Mouse (Mus musculus) forebrain, embryonic 16.5 days (tissue): ENCODE measurements around the gene Ddx58. TPM values are rescaled to one million over a fixed set of nuclear protein-coding genes. Genes with fewer than 3 reads are reported as not detected.

Experiments used
- ATAC-seq: fragments of 200-750 bp; cut with Nextera tagmentation; 2 replicates; pipeline ENCODE4 v1.8.0; 2017; ENCODE audit warnings: mild to moderate bottlenecking, moderate library complexity
- H3K27ac ChIP-seq: fragments of 300-500 bp; sonication (generic); 2 replicates; pipeline ENCODE4 v1.5.1; 2014; ENCODE audit warnings: low read length, control low read depth
- H3K27me3 ChIP-seq: fragments of 300-500 bp; sonication (generic); replicated peaks from 2 replicates; pipeline ENCODE4 v1.6.1; 2014; ENCODE audit warnings: low read length; ENCODE audit not compliant: control insufficient read depth, insufficient read depth
- H3K36me3 ChIP-seq: fragments of 300-500 bp; sonication (generic); 2 replicates; pipeline ENCODE4 v1.6.1; 2014; ENCODE audit not compliant: control insufficient read depth, insufficient read depth
- H3K4me1 ChIP-seq: fragments of 300-500 bp; sonication (generic); replicated peaks from 2 replicates; pipeline ENCODE4 v1.6.1; 2014; ENCODE audit warnings: low read length; ENCODE audit not compliant: control insufficient read depth, insufficient read depth
- H3K4me2 ChIP-seq: fragments of 300-500 bp; sonication (generic); 2 replicates; pipeline ENCODE4 v1.6.1; 2014; ENCODE audit warnings: mild to moderate bottlenecking, low read length, control low read depth
- H3K4me3 ChIP-seq: fragments of 300-500 bp; sonication (generic); replicated peaks from 2 replicates; pipeline ENCODE4 v1.5.1; 2014; ENCODE audit warnings: mild to moderate bottlenecking, low read length, control low read depth
- H3K9ac ChIP-seq: fragments of 300-500 bp; sonication (generic); replicated peaks from 2 replicates; pipeline ENCODE4 v1.6.1; 2014; ENCODE audit warnings: low read depth, low read length, control low read depth
- H3K9me3 ChIP-seq: fragments of 300-500 bp; sonication (generic); 2 replicates; pipeline ENCODE4 v1.6.1; 2016; ENCODE audit warnings: low read length; ENCODE audit not compliant: control insufficient read depth
- WGBS: fragments of 180-500 bp; shearing (Covaris S2); extraction: QIAGEN DNeasy Blood & Tissue Kit; methylation state at CpG from one replicate; pipeline ENCODE4 v1.1.7; 2014; 5-methylcytosine and 5-hydroxymethylcytosine counted together
- polyA plus RNA-seq: library from polyadenylated mRNA; unstranded; fragments of >200 nt; fragmentation: Nextera tagmentation; extraction: Ambion mirVana; gene quantifications from 2 replicates; pipeline ENCODE4 v1.2.1, GENCODE M21; 2015

Ddx58 gene
- polyA plus RNA-seq, 1 experiment from 2014 or later, result 4.5 TPM

- H3K9ac ChIP-seq, result no peak overlapping the region
- no peaks in the 10 kb centered on the region for H3K36me3 ChIP-seq
- 0 out of 2 replicates have a peak, but pooled peaks cover 4% of the 10 kb centered on the region for H3K4me1 ChIP-seq
- no peak for ATAC-seq
- H3K9me3 ChIP-seq, result no peaks in the 10 kb centered on the region
- no peak overlapping the region for H3K4me2 ChIP-seq
- no peak overlapping the region for H3K27ac ChIP-seq
- WGBS, result 55% methylated on average over 21 of the region's 21 CpGs
- no peaks in the 10 kb centered on the region for H3K27me3 ChIP-seq
- H3K4me3 ChIP-seq, result no peak overlapping the region
These were observed 17.6 kb downstream of the Ddx58 start for GRCm38 (mm10) chr4:40221876-40222585.

GRCm38 (mm10) chr4:40221004-40221760, 18.4 kb downstream of the Ddx58 start:
- 0 out of 2 replicates have a peak, but pooled peaks cover 4% of the 10 kb centered on the region for H3K4me1 ChIP-seq
- no peak for ATAC-seq
- H3K9me3 ChIP-seq, result no peaks in the 10 kb centered on the region
- no peak overlapping the region for H3K9ac ChIP-seq
- no peak overlapping the region for H3K4me3 ChIP-seq
- peak overlapping the region; percentile 33 for H3K4me2 ChIP-seq
- 47% methylated on average over 14 of the region's 14 CpGs for WGBS
- H3K36me3 ChIP-seq, result no peaks in the 10 kb centered on the region
- no peaks in the 10 kb centered on the region for H3K27me3 ChIP-seq
- H3K27ac ChIP-seq, result no peak overlapping the region

- no peaks in the 10 kb centered on the region for H3K36me3 ChIP-seq
- 18% methylated on average over 12 of the region's 12 CpGs for WGBS
- H3K4me3 ChIP-seq, result peak overlapping the region; percentile 4; the same call in 1 of the 2 replicates
- H3K9ac ChIP-seq, result no peak overlapping the region; the same call in 1 of the 2 replicates
- peak overlapping the region; percentile 33 for H3K4me2 ChIP-seq
- ATAC-seq, result no peak
- no peaks in the 10 kb centered on the region for H3K27me3 ChIP-seq
- H3K27ac ChIP-seq, result no peak overlapping the region
- 0 out of 2 replicates have a peak, but pooled peaks cover 4% of the 10 kb centered on the region for H3K4me1 ChIP-seq
- H3K9me3 ChIP-seq, result no peaks in the 10 kb centered on the region
These were observed 19.2 kb downstream of the Ddx58 start for GRCm38 (mm10) chr4:40220437-40220836.

GRCm38 (mm10) chr4:40218382-40218781, 21.2 kb downstream of the Ddx58 start:
- no peak overlapping the region for H3K4me2 ChIP-seq
- no peaks in the 10 kb centered on the region for H3K36me3 ChIP-seq
- 74% methylated on average over 7 of the region's 7 CpGs for WGBS
- no peaks in the 10 kb centered on the region for H3K27me3 ChIP-seq
- no peak overlapping the region for H3K4me3 ChIP-seq
- H3K9ac ChIP-seq, result no peak overlapping the region
- H3K9me3 ChIP-seq, result no peaks in the 10 kb centered on the region
- ATAC-seq, result no peak
- no peak overlapping the region for H3K27ac ChIP-seq
- H3K4me1 ChIP-seq, result 0 out of 2 replicates have a peak, but pooled peaks cover 4% of the 10 kb centered on the region

GRCm38 (mm10) chr4:40217910-40218309, 21.7 kb downstream of the Ddx58 start:
- ATAC-seq, result no peak
- Histone ChIP-seq H3K9ac (no peak overlapping the region), H3K27ac (no peak overlapping the region), H3K9me3 (no peaks in the 10 kb centered on the region), H3K4me2 (no peak overlapping the region), H3K27me3 (no peaks in the 10 kb centered on the region), H3K4me3 (no peak overlapping the region), H3K4me1 (0 out of 2 replicates have a peak, but pooled peaks cover 4% of the 10 kb centered on the region), H3K36me3 (no peaks in the 10 kb centered on the region)
- 56% methylated on average over 3 of the region's 3 CpGs for WGBS

GRCm38 (mm10) chr4:40212177-40212576, 27.5 kb downstream of the Ddx58 start:
- Histone ChIP-seq H3K4me3 (no peak overlapping the region), H3K9me3 (no peaks in the 10 kb centered on the region), H3K4me2 (no peak overlapping the region), H3K4me1 (no peaks in the 10 kb centered on the region), H3K36me3 (no peaks in the 10 kb centered on the region), H3K9ac (no peak overlapping the region), H3K27ac (no peak overlapping the region), H3K27me3 (no peaks in the 10 kb centered on the region)
- ATAC-seq, result no peak
- 94% methylated on average over 4 of the region's 6 CpGs for WGBS

- peaks cover 3% of the 10 kb centered on the region; the same call in 1 of the 2 replicates for H3K36me3 ChIP-seq
- H3K4me1 ChIP-seq, result no peaks in the 10 kb centered on the region
- H3K4me2 ChIP-seq, result no peak overlapping the region
- no peaks in the 10 kb centered on the region for H3K9me3 ChIP-seq
- no peak for ATAC-seq
- no peaks in the 10 kb centered on the region for H3K27me3 ChIP-seq
- no peak overlapping the region for H3K9ac ChIP-seq
- no peak overlapping the region for H3K4me3 ChIP-seq
- no peak overlapping the region for H3K27ac ChIP-seq
- 8% methylated on average over 5 of the region's 5 CpGs for WGBS
These were observed 31.9 kb downstream of the Ddx58 start for GRCm38 (mm10) chr4:40207701-40208100.

GRCm38 (mm10) chr4:40205231-40205903, 34.3 kb downstream of the Ddx58 start:
- Histone ChIP-seq H3K4me1 (no peaks in the 10 kb centered on the region), H3K4me2 (no peak overlapping the region), H3K27ac (no peak overlapping the region), H3K36me3 (peaks cover 3% of the 10 kb centered on the region), H3K4me3 (no peak overlapping the region), H3K9me3 (no peaks in the 10 kb centered on the region), H3K27me3 (no peaks in the 10 kb centered on the region), H3K9ac (no peak overlapping the region)
- WGBS, result 93% methylated on average over 22 of the region's 22 CpGs
- no peak for ATAC-seq

GRCm38 (mm10) chr4:40204374-40204773, 35.3 kb downstream of the Ddx58 start:
- Histone ChIP-seq H3K4me3 (no peak overlapping the region), H3K27ac (no peak overlapping the region), H3K36me3 (peaks cover 3% of the 10 kb centered on the region), H3K4me1 (no peaks in the 10 kb centered on the region), H3K4me2 (no peak overlapping the region), H3K9me3 (no peaks in the 10 kb centered on the region), H3K9ac (no peak overlapping the region), H3K27me3 (no peaks in the 10 kb centered on the region)
- 90% methylated on average over 3 of the region's 3 CpGs for WGBS
- no peak for ATAC-seq
